Mouse (Mus musculus) CH12.LX (cell line): ENCODE measurements around the gene Ccdc62.
A peak's percentile ranks its signal among the peaks of the same experiment; 100 is the strongest.

ENCODE experiments used
- CTCF ChIP-seq, 2 experiments: IDR thresholded peaks in 1 of 2; conservative IDR thresholded peaks in 1 of 2; 2 replicates each; pipeline ENCODE4 v1.5.1; 2011 to 2012; ENCODE audit warnings: low read depth in 2 of 2, low read length in 2 of 2, improper control_type of control experiment in 1 of 2, inconsistent platforms in 1 of 2, mild to moderate bottlenecking in 1 of 2, moderate library complexity in 1 of 2
- E2F4 ChIP-seq: IDR thresholded peaks from 2 replicates; pipeline ENCODE4 v1.6.1; 2011; ENCODE audit warnings: low read depth, low read length, improper control_type of control experiment; ENCODE audit not compliant: insufficient replicate concordance
- ETS1 ChIP-seq: conservative IDR thresholded peaks from 2 replicates; pipeline ENCODE4 v1.6.1; 2012; ENCODE audit warnings: low read depth, mild to moderate bottlenecking, inconsistent platforms, low read length, improper control_type of control experiment, moderate library complexity
- JUND ChIP-seq: conservative IDR thresholded peaks from 2 replicates; pipeline ENCODE4 v1.6.1; 2011; ENCODE audit warnings: low read depth, low read length, improper control_type of control experiment
- MAZ ChIP-seq: IDR thresholded peaks from 2 replicates; pipeline ENCODE4 v1.6.1; 2012; ENCODE audit warnings: low read depth, mild to moderate bottlenecking, inconsistent platforms, low read length, improper control_type of control experiment, moderate library complexity
- MEF2A ChIP-seq: IDR thresholded peaks from 2 replicates; pipeline ENCODE4 v1.6.1; 2014; ENCODE audit warnings: low read depth, mild to moderate bottlenecking, inconsistent platforms, low read length, improper control_type of control experiment, borderline replicate concordance
- MXI1 ChIP-seq: IDR thresholded peaks from 2 replicates; pipeline ENCODE4 v1.6.1; 2011; ENCODE audit warnings: mild to moderate bottlenecking, low read depth, low read length, improper control_type of control experiment
- POLR2A ChIP-seq: IDR thresholded peaks from 2 replicates; pipeline ENCODE4 v1.6.1; 2011; ENCODE audit warnings: low read depth, mild to moderate bottlenecking, improper control_type of control experiment, low read length
- RCOR1 ChIP-seq: conservative IDR thresholded peaks from 2 replicates; pipeline ENCODE4 v1.6.1; 2012; ENCODE audit warnings: low read depth, mild to moderate bottlenecking, inconsistent platforms, low read length, improper control_type of control experiment
- TCF12 ChIP-seq: IDR thresholded peaks from 2 replicates; pipeline ENCODE4 v1.6.1; 2014; ENCODE audit warnings: low read depth, mild to moderate bottlenecking, inconsistent platforms, low read length, improper control_type of control experiment
- UBTF ChIP-seq: IDR thresholded peaks from 2 replicates; pipeline ENCODE4 v1.6.1; 2012; ENCODE audit warnings: low read depth, mild to moderate bottlenecking, inconsistent platforms, low read length, improper control_type of control experiment, moderate library complexity
- USF2 ChIP-seq: conservative IDR thresholded peaks from 2 replicates; pipeline ENCODE4 v1.6.1; 2011; ENCODE audit warnings: low read depth, low read length, improper control_type of control experiment

GRCm38 (mm10) chr5:123996194-123996593, 65.7 kb downstream of the Ccdc62 start:
- TF ChIP-seq MXI1 (no peak), CTCF (conservative IDR thresholded peaks at IDR 0.05 in 1 of 2, IDR thresholded peaks at IDR 0.05 in 1 of 2; ENCODE audit: low read depth in 2 of 2, low read length in 2 of 2) (peak in 1 of 2 experiments; percentile 24; a peak in 2 of 4 replicates), POLR2A (no peak), RCOR1 (no peak), USF2 (no peak), MEF2A (no peak), ETS1 (no peak), UBTF (no peak), MAZ (no peak), E2F4 (no peak), TCF12 (no peak), JUND (no peak)
